Mouse (Mus musculus): Measurements from ENCODE around the gene Sipa1l1.
A peak's percentile ranks its signal among the peaks of the same experiment; 100 is the strongest.

Gene Sipa1l1

GRCm38 (mm10) chr12:82251328-82251727 is 82.2 kb downstream of the Sipa1l1 start:
- DNase-seq, result no peak

- DNase-seq, result no peak
These were observed 85.0 kb downstream of the Sipa1l1 start for GRCm38 (mm10) chr12:82254076-82254475.

- DNase-seq, result no peak
These were observed 86.9 kb downstream of the Sipa1l1 start for GRCm38 (mm10) chr12:82256012-82256411.

GRCm38 (mm10) chr12:82256921-82257500 is 87.9 kb downstream of the Sipa1l1 start:
- DNase-seq, result no peak

- DNase-seq, result no peak
These were observed 89.1 kb downstream of the Sipa1l1 start for GRCm38 (mm10) chr12:82257994-82258785.

- no peak for DNase-seq
These were observed 94.3 kb downstream of the Sipa1l1 start for GRCm38 (mm10) chr12:82263443-82263842.

- DNase-seq, result no peak
These were observed 95.1 kb downstream of the Sipa1l1 start for GRCm38 (mm10) chr12:82264083-82264851.

- DNase-seq, result no peak
These were observed 96.5 kb downstream of the Sipa1l1 start for GRCm38 (mm10) chr12:82265335-82266274.

GRCm38 (mm10) chr12:82271447-82271846 is 102.3 kb downstream of the Sipa1l1 start:
- DNase-seq, result no peak

- no peak for DNase-seq
These were observed 104.4 kb downstream of the Sipa1l1 start for GRCm38 (mm10) chr12:82273503-82273902.

GRCm38 (mm10) chr12:82274576-82274975 is 105.5 kb downstream of the Sipa1l1 start:
- DNase-seq, result no peak

GRCm38 (mm10) chr12:82275767-82276166 is 106.6 kb downstream of the Sipa1l1 start:
- no peak for DNase-seq

GRCm38 (mm10) chr12:82276591-82276990 is 107.5 kb downstream of the Sipa1l1 start:
- DNase-seq, result no peak

GRCm38 (mm10) chr12:82284617-82285016 is 115.5 kb downstream of the Sipa1l1 start:
- DNase-seq, result no peak

GRCm38 (mm10) chr12:82285018-82285417 is 115.9 kb downstream of the Sipa1l1 start:
- no peak for DNase-seq

GRCm38 (mm10) chr12:82286068-82286467 is 116.9 kb downstream of the Sipa1l1 start:
- DNase-seq, result peak; percentile 17

GRCm38 (mm10) chr12:82286804-82287203 is 117.7 kb downstream of the Sipa1l1 start:
- no peak for DNase-seq

GRCm38 (mm10) chr12:82293545-82294247 is 124.6 kb downstream of the Sipa1l1 start:
- DNase-seq, result no peak

GRCm38 (mm10) chr12:82294906-82295887 is 126.1 kb downstream of the Sipa1l1 start:
- DNase-seq, result no peak

GRCm38 (mm10) chr12:82296276-82296675 is 127.2 kb downstream of the Sipa1l1 start:
- DNase-seq, result no peak

GRCm38 (mm10) chr12:82297196-82297595 is 128.1 kb downstream of the Sipa1l1 start:
- no peak for DNase-seq

Measured in embryo, embryonic 11 days (tissue).